Mouse (Mus musculus) left cerebral cortex, postnatal 10 days (tissue): ENCODE data around the gene Git1. TPM values are rescaled to one million over a fixed set of nuclear protein-coding genes. Genes with fewer than 3 reads are reported as not detected.
A peak's percentile ranks its signal among the peaks of the same experiment; 100 is the strongest.
"Not testable (repeated sequence)": the region's sequence is repeated elsewhere in the genome, so short reads cannot be mapped to it uniquely, and the experiment has no call there.

Experiments
- DNase-seq, 2 experiments: peaks; one replicate each; pipeline ENCODE4 v3.0.0; 2021 to 2022; ENCODE audit warnings: low spot score in 2 of 2, mixed read lengths in 1 of 2; ENCODE audit errors: extremely low spot score in 1 of 2
- intact Hi-C: fragments of 180-260 bp; cut with DNase I; formaldehyde crosslinking; loops from one replicate; pipeline ENCODE4 v1.15.1; 2025
- total RNA-seq, 2 experiments: library from RNA; stranded (reverse); gene quantifications; 2 replicates each; pipeline ENCODE4 v1.2.3; 2021

The Git1 gene
- total RNA-seq, 2 experiments from 2014 or later: 138 to 142 TPM

- DNase-seq: no peak
- intact Hi-C loops: no loop called here
Observed at GRCm38 (mm10) chr11:77513811-77514170, 20.4 kb downstream of the Git1 start.

- no peak for DNase-seq
- intact Hi-C loops: no loop called here
Observed at GRCm38 (mm10) chr11:77514281-77514831, 21.0 kb downstream of the Git1 start.

GRCm38 (mm10) chr11:77514832-77515636, 21.7 kb downstream of the Git1 start, which contains the start of gene Abhd15:
TSS of gene Abhd15 (plus strand) at chr11:77515121.
- intact Hi-C loops: no loop called here

GRCm38 (mm10) chr11:77515637-77516552, 22.5 kb downstream of the Git1 start, which contains the start of gene Trp53i13:
TSS of gene Trp53i13 (minus strand) at chr11:77515980.
- intact Hi-C loops: no loop called here
- peak in 1 of 2 experiments; percentile 53 for DNase-seq

More at GRCm38 (mm10) chr11:77514832-77515636, 21.7 kb downstream of the Git1 start, which contains the start of gene Abhd15:
- DNase-seq: peak in 1 of 2 experiments; percentile 90

GRCm38 (mm10) chr11:77516553-77517425, 23.4 kb downstream of the Git1 start:
- no peak for DNase-seq
- intact Hi-C loops: no loop called here

- intact Hi-C loops: no loop called here
- DNase-seq: no peak
Observed at GRCm38 (mm10) chr11:77518051-77518798, 24.9 kb downstream of the Git1 start.

- intact Hi-C loops: no loop called here
- peak in 1 of 2 experiments; percentile 61 for DNase-seq
Observed at GRCm38 (mm10) chr11:77519043-77519442, 25.7 kb downstream of the Git1 start, which contains the start of gene Gm10392. TSS of gene Gm10392 (minus strand) at chr11:77519198.

- intact Hi-C loops: no loop called here
- DNase-seq: peak in 1 of 2 experiments; percentile 66
Observed at GRCm38 (mm10) chr11:77520601-77521529, 27.5 kb downstream of the Git1 start.

- DNase-seq: no peak
- intact Hi-C loops: no loop called here
Observed at GRCm38 (mm10) chr11:77525804-77526486, 32.6 kb downstream of the Git1 start.

- DNase-seq, intact Hi-C loops: not testable (repeated sequence)
Observed at GRCm38 (mm10) chr11:77528420-77528819, 35.1 kb downstream of the Git1 start.

- intact Hi-C loops: no loop called here
- no peak for DNase-seq
Observed at GRCm38 (mm10) chr11:77529644-77530043, 36.3 kb downstream of the Git1 start.

- no peak for DNase-seq
- intact Hi-C loops: no loop called here
Observed at GRCm38 (mm10) chr11:77530862-77531261, 37.5 kb downstream of the Git1 start.

GRCm38 (mm10) chr11:77532202-77532846, 39.0 kb downstream of the Git1 start:
- DNase-seq: no peak
- intact Hi-C loops: no loop called here

GRCm38 (mm10) chr11:77545261-77545660, 51.9 kb downstream of the Git1 start:
- intact Hi-C loops: no loop called here
- no peak for DNase-seq
